Mouse (Mus musculus) midbrain, embryonic 14.5 days (tissue): ENCODE measurements around the gene Mknk2. TPM values are rescaled to one million over a fixed set of nuclear protein-coding genes. Genes with fewer than 3 reads are reported as not detected.
A peak's percentile ranks its signal among the peaks of the same experiment; 100 is the strongest.

Experiments
- ATAC-seq: fragments of 200-750 bp; cut with Nextera tagmentation; 2 replicates; pipeline ENCODE4 v1.8.0; 2017; ENCODE audit warnings: moderate number of reproducible peaks, moderate library complexity; ENCODE audit not compliant: low FRiP score, low TSS enrichment
- DNase-seq: peaks from one replicate; pipeline ENCODE4 v3.0.0-alpha.2; 2015
- H3K27ac ChIP-seq: fragments of 300-500 bp; sonication (generic); replicated peaks from 2 replicates; pipeline ENCODE4 v1.5.1; 2014; ENCODE audit warnings: mild to moderate bottlenecking, low read depth, low read length, moderate library complexity
- H3K27me3 ChIP-seq: fragments of 300-500 bp; sonication (generic); 2 replicates; pipeline ENCODE4 v1.6.1; 2014; ENCODE audit warnings: low read length, control low read depth, mixed read lengths; ENCODE audit not compliant: control insufficient read depth, insufficient read depth
- H3K36me3 ChIP-seq: fragments of 300-500 bp; sonication (generic); 2 replicates; pipeline ENCODE4 v1.6.1; 2014; ENCODE audit warnings: low read length, control low read depth; ENCODE audit not compliant: control insufficient read depth, insufficient read depth
- H3K4me1 ChIP-seq: fragments of 300-500 bp; sonication (generic); 2 replicates; pipeline ENCODE4 v1.6.1; 2014; ENCODE audit warnings: mild to moderate bottlenecking, antibody characterized with exemption, low read length, control low read depth; ENCODE audit not compliant: control insufficient read depth, insufficient read depth
- H3K4me2 ChIP-seq: fragments of 300-500 bp; sonication (generic); 2 replicates; pipeline ENCODE4 v1.6.1; 2014; ENCODE audit warnings: mild to moderate bottlenecking, low read length, moderate library complexity
- H3K4me3 ChIP-seq: fragments of 300-500 bp; sonication (generic); replicated peaks from 2 replicates; pipeline ENCODE4 v1.5.1; 2014; ENCODE audit warnings: low read depth, low read length
- H3K9ac ChIP-seq: fragments of 300-500 bp; sonication (generic); replicated peaks from 2 replicates; pipeline ENCODE4 v1.6.1; 2014; ENCODE audit warnings: mild to moderate bottlenecking, low read length, moderate library complexity
- H3K9me3 ChIP-seq: fragments of 300-500 bp; sonication (generic); 2 replicates; pipeline ENCODE4 v1.6.1; 2016; ENCODE audit warnings: low read length, control low read depth, mixed read lengths; ENCODE audit not compliant: control insufficient read depth
- WGBS: fragments of 180-500 bp; shearing (Covaris S2); extraction: QIAGEN DNeasy Blood & Tissue Kit; methylation state at CpG from one replicate; pipeline ENCODE4 v1.1.7; 2014; 5-methylcytosine and 5-hydroxymethylcytosine counted together
- polyA plus RNA-seq: library from polyadenylated mRNA; unstranded; fragments of >200 nt; fragmentation: Nextera tagmentation; extraction: Ambion mirVana; gene quantifications from 2 replicates; pipeline ENCODE4 v1.2.1, GENCODE M21; 2014

Mknk2 gene
- polyA plus RNA-seq, 1 experiment from 2014 or later: 54.2 TPM

GRCm38 (mm10) chr10:80701721-80702535, 24.0 kb upstream of the Mknk2 start, which contains the start of the genes Mob3a and Izumo4:
Gene Mob3a (minus strand): TSS chr10:80701977.
Gene Izumo4 (plus strand): TSS chr10:80702184.
- under 1% methylated on average over 59 of the region's 59 CpGs for WGBS
- Histone ChIP-seq H3K9me3 (no peaks in the 10 kb centered on the region), H3K36me3 (peaks cover 22% of the 10 kb centered on the region), H3K4me2 (peak within 1 kb of the TSS; percentile 80), H3K27ac (peak within 1 kb of the TSS; percentile 85), H3K9ac (peak within 1 kb of the TSS; percentile 77), H3K27me3 (no peaks in the 10 kb centered on the region), H3K4me3 (peak within 1 kb of the TSS; percentile 70), H3K4me1 (peaks cover 32% of the 10 kb centered on the region)
- peak; percentile 93 for ATAC-seq
- peak; percentile 99 for DNase-seq

- peaks cover 32% of the 10 kb centered on the region for H3K4me1 ChIP-seq
- no peaks in the 10 kb centered on the region for H3K27me3 ChIP-seq
- ATAC-seq: no peak
- peak overlapping the region; percentile 27; the same call in 1 of the 2 replicates for H3K9ac ChIP-seq
- no peak for DNase-seq
- peak overlapping the region; percentile 80 for H3K4me2 ChIP-seq
- WGBS: 51% methylated on average over 4 of the region's 4 CpGs
- H3K4me3 ChIP-seq: peak overlapping the region; percentile 70
- H3K36me3 ChIP-seq: peaks cover 14% of the 10 kb centered on the region
- no peak overlapping the region for H3K27ac ChIP-seq
- no peaks in the 10 kb centered on the region for H3K9me3 ChIP-seq
Observed at GRCm38 (mm10) chr10:80700732-80701131, 22.8 kb upstream of the Mknk2 start.

GRCm38 (mm10) chr10:80700038-80700504, 22.2 kb upstream of the Mknk2 start:
- DNase-seq: no peak
- Histone ChIP-seq H3K4me2 (peak overlapping the region; percentile 80; the same call in 1 of the 2 replicates), H3K9ac (no peak overlapping the region), H3K27me3 (no peaks in the 10 kb centered on the region), H3K4me1 (peaks cover 32% of the 10 kb centered on the region), H3K4me3 (no peak overlapping the region), H3K36me3 (peaks cover 8% of the 10 kb centered on the region; the same call in 1 of the 2 replicates), H3K9me3 (no peaks in the 10 kb centered on the region), H3K27ac (no peak overlapping the region)
- 86% methylated on average over 7 of the region's 7 CpGs for WGBS
- ATAC-seq: no peak

- Histone ChIP-seq H3K27me3 (no peaks in the 10 kb centered on the region), H3K4me1 (peaks cover 26% of the 10 kb centered on the region), H3K4me2 (no peak overlapping the region), H3K36me3 (peaks cover 14% of the 10 kb centered on the region), H3K9ac (no peak overlapping the region), H3K4me3 (no peak overlapping the region), H3K9me3 (no peaks in the 10 kb centered on the region), H3K27ac (no peak overlapping the region)
- WGBS: 94% methylated on average over 9 of the region's 9 CpGs
- ATAC-seq (no peak), DNase-seq (no peak)
Observed at GRCm38 (mm10) chr10:80698605-80699004, 20.7 kb upstream of the Mknk2 start.

GRCm38 (mm10) chr10:80697812-80698211, 19.9 kb upstream of the Mknk2 start:
- Histone ChIP-seq H3K27me3 (no peaks in the 10 kb centered on the region), H3K4me1 (peaks cover 19% of the 10 kb centered on the region), H3K4me3 (no peak overlapping the region), H3K36me3 (peaks cover 14% of the 10 kb centered on the region), H3K9me3 (no peaks in the 10 kb centered on the region), H3K4me2 (no peak overlapping the region), H3K9ac (no peak overlapping the region), H3K27ac (0 out of 2 replicates have a peak overlapping the region, but pooled peaks have one; percentile 0)
- ATAC-seq (no peak), DNase-seq (peak; percentile 46)
- 67% methylated on average over 9 of the region's 9 CpGs for WGBS

GRCm38 (mm10) chr10:80697393-80697787, 19.5 kb upstream of the Mknk2 start:
- Histone ChIP-seq H3K4me1 (peaks cover 15% of the 10 kb centered on the region), H3K9me3 (no peaks in the 10 kb centered on the region), H3K27me3 (no peaks in the 10 kb centered on the region), H3K9ac (no peak overlapping the region), H3K27ac (no peak overlapping the region), H3K4me3 (no peak overlapping the region), H3K36me3 (peaks cover 14% of the 10 kb centered on the region), H3K4me2 (no peak overlapping the region)
- 96% methylated on average over 8 of the region's 8 CpGs for WGBS
- ATAC-seq (no peak), DNase-seq (no peak)

- Histone ChIP-seq H3K36me3 (peaks cover 18% of the 10 kb centered on the region), H3K27me3 (no peaks in the 10 kb centered on the region), H3K4me1 (peaks cover 15% of the 10 kb centered on the region), H3K9ac (no peak overlapping the region; the same call in 1 of the 2 replicates), H3K9me3 (no peaks in the 10 kb centered on the region), H3K27ac (no peak overlapping the region), H3K4me2 (no peak overlapping the region), H3K4me3 (no peak overlapping the region)
- no peak for ATAC-seq
- WGBS: 79% methylated on average over 11 of the region's 12 CpGs
- DNase-seq: no peak
Observed at GRCm38 (mm10) chr10:80696502-80697392, 18.8 kb upstream of the Mknk2 start.

GRCm38 (mm10) chr10:80695801-80696501, 18.0 kb upstream of the Mknk2 start:
- DNase-seq (no peak), ATAC-seq (no peak)
- H3K9ac ChIP-seq: no peak overlapping the region; the same call in 1 of the 2 replicates
- H3K4me1 ChIP-seq: peaks cover 13% of the 10 kb centered on the region
- no peak overlapping the region for H3K4me2 ChIP-seq
- 76% methylated on average over 10 of the region's 10 CpGs for WGBS
- H3K9me3 ChIP-seq: no peaks in the 10 kb centered on the region
- no peak overlapping the region for H3K27ac ChIP-seq
- no peaks in the 10 kb centered on the region for H3K27me3 ChIP-seq
- peaks cover 26% of the 10 kb centered on the region for H3K36me3 ChIP-seq
- no peak overlapping the region for H3K4me3 ChIP-seq
